Mouse (Mus musculus) cerebellum, adult 9-10 months (tissue): ENCODE data around the gene Rft1.

ENCODE experiments used
- DNase-seq: peaks from one replicate; pipeline ENCODE4 v3.0.0; 2022

Rft1 gene

DNA sequence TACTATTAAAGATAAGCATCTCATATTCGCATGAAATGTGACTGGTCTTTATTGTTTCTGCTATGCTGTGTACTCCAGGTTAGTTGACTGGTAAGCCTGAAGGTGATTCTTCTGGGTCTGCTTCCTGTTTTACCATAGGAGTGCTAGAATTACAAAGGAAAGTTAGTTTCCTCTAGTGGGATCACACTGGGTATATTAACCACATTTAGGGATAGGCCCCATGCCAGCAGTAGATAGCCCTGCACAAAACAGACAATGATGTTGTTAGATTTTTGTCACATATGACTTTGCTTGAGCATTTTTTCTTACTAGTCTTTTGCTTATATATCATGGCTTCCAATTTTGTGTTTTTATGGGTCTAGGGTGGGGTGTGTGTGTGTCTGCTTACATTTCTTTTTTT is 82.3 kb downstream of the Rft1 start:
- no peak for DNase-seq
